Mouse (Mus musculus): ENCODE results near the gene Fgfr2. TPM values are rescaled to one million over a fixed set of nuclear protein-coding genes. Genes with fewer than 3 reads are reported as not detected.

The Fgfr2 gene
- polyA plus RNA-seq, 1 experiment: 0.17 TPM

- H3K79me2 ChIP-seq (ENCODE audit: control insufficient read depth, insufficient read depth): no peaks in the 10 kb centered on the region
- H3K27me3 ChIP-seq (ENCODE audit: control insufficient read depth, insufficient read depth, insufficient read length): no peaks in the 10 kb centered on the region
- TF ChIP-seq SRF (IDR thresholded peaks at IDR 0.05; ENCODE audit: control insufficient read depth, insufficient read length, low read depth) (no peak), TCF12 (IDR thresholded peaks at IDR 0.05; ENCODE audit: insufficient read depth, poor library complexity, severe bottlenecking) (no peak), REST (IDR thresholded peaks at IDR 0.05; ENCODE audit: insufficient read depth, insufficient read length) (no peak), USF1 (IDR thresholded peaks at IDR 0.05; ENCODE audit: low read depth) (no peak), MAX (IDR thresholded peaks at IDR 0.05; ENCODE audit: low read depth) (no peak), E2F4 (IDR thresholded peaks at IDR 0.05; ENCODE audit: insufficient read depth) (no peak), POLR2A (IDR thresholded peaks at IDR 0.05; ENCODE audit: insufficient read length, low read depth) (no peak), TCF3 (IDR thresholded peaks at IDR 0.05; ENCODE audit: insufficient read length, low read depth) (no peak), CEBPB (IDR thresholded peaks at IDR 0.05; ENCODE audit: insufficient read depth, poor library complexity, severe bottlenecking) (no peak), MYOG (IDR thresholded peaks at IDR 0.05; ENCODE audit: control insufficient read depth in 1 of 3, insufficient read depth in 1 of 3, insufficient read length in 2 of 3, low read depth in 2 of 3) (no peak)
- H3K4me2 ChIP-seq (ENCODE audit: low read depth): no peak overlapping the region
- no peak overlapping the region for H3ac ChIP-seq (ENCODE audit: control insufficient read depth, insufficient read length)
- H3K36me3 ChIP-seq (ENCODE audit: control insufficient read depth, insufficient read depth): no peaks in the 10 kb centered on the region
- no peak overlapping the region for H3K4me3 ChIP-seq
These were observed 2741.0 kb downstream of the Fgfr2 start for GRCm38 (mm10) chr7:130382126-130382525.

GRCm38 (mm10) chr7:130381387-130381951, 2741.7 kb downstream of the Fgfr2 start:
- no peaks in the 10 kb centered on the region for H3K36me3 ChIP-seq (ENCODE audit: control insufficient read depth, insufficient read depth)
- H3K27me3 ChIP-seq (ENCODE audit: control insufficient read depth, insufficient read depth, insufficient read length): no peaks in the 10 kb centered on the region
- H3K4me2 ChIP-seq (ENCODE audit: low read depth): no peak overlapping the region
- H3K79me2 ChIP-seq (ENCODE audit: control insufficient read depth, insufficient read depth): no peaks in the 10 kb centered on the region
- no peak overlapping the region for H3ac ChIP-seq (ENCODE audit: control insufficient read depth, insufficient read length)
- no peak overlapping the region for H3K4me3 ChIP-seq
- TF ChIP-seq TCF12 (IDR thresholded peaks at IDR 0.05; ENCODE audit: insufficient read depth, poor library complexity, severe bottlenecking) (no peak), MYOG (IDR thresholded peaks at IDR 0.05; ENCODE audit: control insufficient read depth in 1 of 3, insufficient read depth in 1 of 3, insufficient read length in 2 of 3, low read depth in 2 of 3) (no peak), POLR2A (IDR thresholded peaks at IDR 0.05; ENCODE audit: insufficient read length, low read depth) (no peak), REST (IDR thresholded peaks at IDR 0.05; ENCODE audit: insufficient read depth, insufficient read length) (no peak), POLR2AphosphoS2 (IDR thresholded peaks at IDR 0.05; ENCODE audit: insufficient read length, low read depth) (no peak), MYOD1 (IDR thresholded peaks at IDR 0.05; ENCODE audit: control insufficient read depth in 1 of 3, insufficient read length in 2 of 3, low read depth in 2 of 3) (no peak), MAX (IDR thresholded peaks at IDR 0.05; ENCODE audit: low read depth) (no peak), E2F4 (IDR thresholded peaks at IDR 0.05; ENCODE audit: insufficient read depth) (no peak), USF1 (IDR thresholded peaks at IDR 0.05; ENCODE audit: low read depth) (no peak), SRF (IDR thresholded peaks at IDR 0.05; ENCODE audit: control insufficient read depth, insufficient read length, low read depth) (no peak)

- TF ChIP-seq POLR2AphosphoS2 (IDR thresholded peaks at IDR 0.05; ENCODE audit: insufficient read length, low read depth): no peak
- no peak for TF ChIP-seq TCF3 (IDR thresholded peaks at IDR 0.05; ENCODE audit: insufficient read length, low read depth)
- no peak for TF ChIP-seq POLR2A (IDR thresholded peaks at IDR 0.05; ENCODE audit: insufficient read length, low read depth)
- no peak for TF ChIP-seq E2F4 (IDR thresholded peaks at IDR 0.05; ENCODE audit: insufficient read depth)
- no peak for TF ChIP-seq MYOG (IDR thresholded peaks at IDR 0.05; ENCODE audit: control insufficient read depth in 1 of 3, insufficient read depth in 1 of 3, insufficient read length in 2 of 3, low read depth in 2 of 3)
- TF ChIP-seq MYOD1 (IDR thresholded peaks at IDR 0.05; ENCODE audit: control insufficient read depth in 1 of 3, insufficient read length in 2 of 3, low read depth in 2 of 3): no peak
- TF ChIP-seq SRF (IDR thresholded peaks at IDR 0.05; ENCODE audit: control insufficient read depth, insufficient read length, low read depth): no peak
- TF ChIP-seq TCF12 (IDR thresholded peaks at IDR 0.05; ENCODE audit: insufficient read depth, poor library complexity, severe bottlenecking): no peak
- no peak for TF ChIP-seq REST (IDR thresholded peaks at IDR 0.05; ENCODE audit: insufficient read depth, insufficient read length)
- no peak for TF ChIP-seq USF1 (IDR thresholded peaks at IDR 0.05; ENCODE audit: low read depth)
- no peak for TF ChIP-seq CEBPB (IDR thresholded peaks at IDR 0.05; ENCODE audit: insufficient read depth, poor library complexity, severe bottlenecking)
- no peak for TF ChIP-seq MAX (IDR thresholded peaks at IDR 0.05; ENCODE audit: low read depth)
- H3K79me2 ChIP-seq (ENCODE audit: control insufficient read depth, insufficient read depth): no peaks in the 10 kb centered on the region
- H3K27me3 ChIP-seq (ENCODE audit: control insufficient read depth, insufficient read depth, insufficient read length): no peaks in the 10 kb centered on the region
- no peak overlapping the region for H3ac ChIP-seq (ENCODE audit: control insufficient read depth, insufficient read length)
- no peaks in the 10 kb centered on the region for H3K36me3 ChIP-seq (ENCODE audit: control insufficient read depth, insufficient read depth)
- no peak overlapping the region for H3K4me3 ChIP-seq
- H3K4me2 ChIP-seq (ENCODE audit: low read depth): no peak overlapping the region
These were observed 2742.3 kb downstream of the Fgfr2 start for GRCm38 (mm10) chr7:130380769-130381355.

GRCm38 (mm10) chr7:130380367-130380766, 2742.8 kb downstream of the Fgfr2 start:
- Histone ChIP-seq H3K36me3 (ENCODE audit: control insufficient read depth, insufficient read depth) (no peaks in the 10 kb centered on the region), H3K27me3 (ENCODE audit: control insufficient read depth, insufficient read depth, insufficient read length) (no peaks in the 10 kb centered on the region), H3K4me2 (ENCODE audit: low read depth) (no peak overlapping the region), H3ac (ENCODE audit: control insufficient read depth, insufficient read length) (no peak overlapping the region), H3K4me3 (no peak overlapping the region), H3K79me2 (ENCODE audit: control insufficient read depth, insufficient read depth) (no peaks in the 10 kb centered on the region)
- TF ChIP-seq TCF12 (IDR thresholded peaks at IDR 0.05; ENCODE audit: insufficient read depth, poor library complexity, severe bottlenecking) (no peak), MYOD1 (IDR thresholded peaks at IDR 0.05; ENCODE audit: control insufficient read depth in 1 of 3, insufficient read length in 2 of 3, low read depth in 2 of 3) (no peak), REST (IDR thresholded peaks at IDR 0.05; ENCODE audit: insufficient read depth, insufficient read length) (no peak), MAX (IDR thresholded peaks at IDR 0.05; ENCODE audit: low read depth) (no peak), TCF3 (IDR thresholded peaks at IDR 0.05; ENCODE audit: insufficient read length, low read depth) (no peak), E2F4 (IDR thresholded peaks at IDR 0.05; ENCODE audit: insufficient read depth) (no peak), MYOG (IDR thresholded peaks at IDR 0.05; ENCODE audit: control insufficient read depth in 1 of 3, insufficient read depth in 1 of 3, insufficient read length in 2 of 3, low read depth in 2 of 3) (no peak), POLR2A (IDR thresholded peaks at IDR 0.05; ENCODE audit: insufficient read length, low read depth) (no peak), POLR2AphosphoS2 (IDR thresholded peaks at IDR 0.05; ENCODE audit: insufficient read length, low read depth) (no peak), CEBPB (IDR thresholded peaks at IDR 0.05; ENCODE audit: insufficient read depth, poor library complexity, severe bottlenecking) (no peak), SRF (IDR thresholded peaks at IDR 0.05; ENCODE audit: control insufficient read depth, insufficient read length, low read depth) (no peak), USF1 (IDR thresholded peaks at IDR 0.05; ENCODE audit: low read depth) (no peak)
